Mouse (Mus musculus): ENCODE measurements around the gene Cep250.

Gene Cep250

DNA sequence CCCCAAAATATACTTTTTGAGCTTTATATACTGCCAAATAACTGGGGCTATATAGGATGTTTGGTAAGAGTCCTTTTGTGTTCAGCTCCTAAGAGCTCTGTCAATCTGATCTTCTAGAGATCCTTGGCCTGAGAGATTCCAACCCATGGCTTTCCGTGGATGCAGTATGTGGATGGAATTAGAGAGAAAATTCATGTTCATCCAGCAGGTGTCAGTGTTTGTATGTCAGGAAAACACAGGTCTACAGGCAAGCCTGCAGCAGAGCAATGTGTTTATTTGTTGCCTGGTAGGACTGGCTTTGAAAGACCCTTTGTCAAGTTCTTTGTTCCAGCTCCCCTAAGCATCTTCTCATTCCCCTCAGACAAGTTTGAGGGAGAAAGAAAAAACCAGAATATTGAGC is 6.7 kb downstream of the Cep250 start:
- peak; percentile 67 for DNase-seq (ENCODE audit: low read depth)

DNA sequence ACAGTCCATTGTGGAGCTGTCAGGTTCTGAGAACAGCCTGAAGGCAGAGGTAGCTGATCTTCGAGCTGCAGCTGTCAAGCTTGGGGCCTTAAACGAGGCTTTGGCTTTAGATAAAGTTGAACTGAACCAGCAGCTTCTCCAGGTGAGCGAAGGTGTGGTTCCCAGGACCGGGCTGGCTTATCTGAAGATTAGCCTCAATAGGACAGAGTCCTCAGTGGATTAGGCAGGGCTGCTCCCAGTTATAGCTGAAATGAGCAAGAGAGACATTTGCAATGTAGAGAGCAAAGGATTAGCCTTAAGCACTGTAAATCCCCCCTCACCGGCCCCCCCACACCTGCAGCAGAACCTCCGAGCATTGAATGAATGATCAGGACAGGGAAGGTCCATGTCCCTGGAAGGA is 17.1 kb downstream of the Cep250 start:
- no peak for DNase-seq (ENCODE audit: low read depth)

DNA sequence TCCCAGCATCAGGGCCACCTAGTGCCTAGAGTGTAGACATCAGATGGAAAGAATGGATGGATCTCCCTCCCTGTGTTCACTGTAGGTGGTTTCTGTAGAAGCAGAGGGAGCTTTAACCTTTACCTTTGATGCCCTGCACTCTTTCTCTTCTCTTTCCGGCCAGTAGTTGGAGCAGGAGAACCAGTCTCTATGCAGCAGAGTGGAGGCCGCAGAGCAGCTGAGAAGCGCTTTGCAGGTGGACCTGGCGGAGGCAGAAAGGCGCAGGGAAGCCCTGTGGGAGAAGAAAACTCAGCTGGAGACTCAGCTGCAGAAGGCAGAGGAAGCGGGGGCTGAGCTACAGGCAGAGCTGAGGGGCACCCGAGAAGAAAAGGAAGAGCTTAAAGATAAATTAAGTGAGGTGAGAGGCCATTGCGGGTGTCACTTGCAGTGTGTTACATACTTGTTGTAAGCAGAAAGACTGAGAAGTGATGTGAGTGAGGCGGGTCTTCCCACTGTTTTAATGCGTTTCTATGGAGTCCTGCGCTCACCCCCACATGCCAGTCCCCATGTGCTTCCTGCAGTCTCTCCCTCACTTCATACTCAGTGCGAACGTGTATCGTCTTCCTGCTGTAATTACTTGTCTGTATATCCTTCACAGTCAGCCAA is 18.0 kb downstream of the Cep250 start:
- no peak for DNase-seq (ENCODE audit: low read depth)

GRCm38 (mm10) chr2:155979328-155979991 is 23.2 kb downstream of the Cep250 start:
- DNase-seq (ENCODE audit: low read depth), result peak; percentile 94

DNA sequence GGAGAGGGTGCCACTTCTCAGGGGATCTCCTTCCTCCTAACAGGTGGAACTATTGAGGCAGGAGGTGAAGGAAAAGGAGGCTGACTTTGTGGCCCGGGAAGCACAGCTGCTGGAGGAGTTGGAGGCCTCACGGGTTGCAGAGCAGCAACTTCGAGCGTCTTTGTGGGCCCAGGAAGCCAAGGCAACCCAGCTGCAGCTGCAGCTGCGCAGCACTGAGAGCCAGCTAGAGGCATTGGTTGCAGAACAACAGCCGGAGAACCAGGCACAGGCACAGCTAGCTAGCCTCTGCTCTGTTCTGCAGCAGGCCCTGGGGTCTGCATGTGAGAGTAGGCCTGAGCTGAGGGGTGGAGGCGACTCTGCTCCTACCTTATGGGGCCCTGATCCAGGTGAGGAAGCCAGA is 29.5 kb downstream of the Cep250 start:
- DNase-seq (ENCODE audit: low read depth), result no peak

DNA sequence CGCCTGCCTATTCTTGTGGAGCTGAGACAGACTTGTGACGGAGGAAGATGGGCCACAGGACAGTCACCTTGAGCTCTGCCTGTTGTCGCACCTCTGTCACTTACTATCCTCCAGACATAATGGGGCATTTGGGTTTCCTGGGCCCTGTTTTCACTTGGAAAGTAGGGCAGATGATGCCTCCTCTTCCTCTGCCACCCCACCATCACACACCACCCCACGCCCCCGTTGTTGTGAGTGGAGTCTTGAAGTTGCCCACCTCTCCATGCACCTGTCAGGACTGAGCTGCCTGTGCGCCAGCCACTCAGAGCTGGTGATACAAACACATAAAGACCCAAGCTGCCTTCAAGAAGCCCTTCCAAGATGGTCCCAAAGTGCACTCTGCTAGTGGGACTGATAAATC is 30.9 kb downstream of the Cep250 start:
- DNase-seq (ENCODE audit: low read depth), result no peak

DNA sequence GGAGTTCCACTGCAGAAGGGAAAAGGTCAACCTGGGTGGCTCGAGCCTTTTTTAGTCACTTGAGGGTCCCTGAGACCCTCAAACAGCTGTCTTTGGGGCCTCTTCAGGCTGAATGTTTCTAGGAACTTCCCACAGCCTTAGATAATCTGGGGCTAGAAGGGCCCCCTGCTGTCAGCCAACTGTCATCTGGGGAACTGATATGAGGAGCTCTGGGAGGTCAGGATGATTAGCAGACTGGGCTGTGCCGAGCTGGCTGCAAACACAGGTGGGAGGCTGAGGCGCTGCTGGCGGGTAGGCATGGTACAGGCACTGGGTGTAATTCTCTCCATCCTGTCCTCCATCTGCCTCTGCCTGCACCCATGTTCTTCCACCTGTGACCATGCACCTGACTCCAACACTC is 32.8 kb downstream of the Cep250 start:
- DNase-seq (ENCODE audit: low read depth), result no peak

DNA sequence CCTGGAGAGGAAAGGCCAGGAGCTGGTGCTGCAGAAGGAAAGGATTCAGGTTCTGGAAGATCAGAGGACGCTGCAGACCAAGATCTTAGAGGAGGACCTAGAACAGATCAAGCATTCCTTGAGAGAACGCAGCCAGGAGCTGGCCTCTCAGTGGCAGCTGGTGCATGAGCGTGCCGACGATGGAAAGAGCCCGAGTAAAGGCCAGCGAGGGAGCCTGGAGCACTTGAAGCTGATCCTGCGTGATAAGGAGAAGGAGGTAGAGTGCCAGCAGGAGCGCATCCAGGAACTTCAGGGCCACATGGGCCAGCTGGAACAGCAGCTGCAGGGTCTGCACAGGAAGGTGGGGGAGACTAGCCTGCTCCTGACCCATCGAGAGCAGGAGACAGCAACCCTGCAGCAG is 34.9 kb downstream of the Cep250 start:
- DNase-seq (ENCODE audit: low read depth), result no peak

DNA sequence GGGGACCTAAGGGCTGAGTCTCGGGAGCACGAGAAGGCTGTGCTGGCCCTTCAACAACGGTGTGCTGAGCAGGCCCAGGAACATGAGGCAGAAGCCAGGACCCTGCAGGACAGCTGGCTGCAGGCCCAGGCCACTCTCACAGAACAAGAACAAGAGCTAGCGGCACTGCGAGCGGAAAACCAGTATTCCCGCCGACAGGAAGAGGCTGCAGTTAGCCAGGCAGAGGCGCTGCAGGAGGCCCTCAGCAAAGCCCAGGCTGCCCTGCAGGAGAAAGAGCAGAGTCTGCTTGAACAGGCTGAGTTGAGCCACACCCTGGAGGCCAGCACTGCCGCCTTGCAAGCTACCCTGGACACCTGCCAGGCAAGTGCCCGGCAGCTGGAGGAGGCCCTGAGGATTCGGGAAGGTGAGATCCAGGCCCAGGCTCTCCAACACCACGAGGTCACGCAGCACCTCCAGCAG is 35.6 kb downstream of the Cep250 start:
- DNase-seq (ENCODE audit: low read depth), result no peak

GRCm38 (mm10) chr2:156005393-156005792 is 49.1 kb downstream of the Cep250 start:
- DNase-seq (ENCODE audit: low read depth), result peak; percentile 33

DNA sequence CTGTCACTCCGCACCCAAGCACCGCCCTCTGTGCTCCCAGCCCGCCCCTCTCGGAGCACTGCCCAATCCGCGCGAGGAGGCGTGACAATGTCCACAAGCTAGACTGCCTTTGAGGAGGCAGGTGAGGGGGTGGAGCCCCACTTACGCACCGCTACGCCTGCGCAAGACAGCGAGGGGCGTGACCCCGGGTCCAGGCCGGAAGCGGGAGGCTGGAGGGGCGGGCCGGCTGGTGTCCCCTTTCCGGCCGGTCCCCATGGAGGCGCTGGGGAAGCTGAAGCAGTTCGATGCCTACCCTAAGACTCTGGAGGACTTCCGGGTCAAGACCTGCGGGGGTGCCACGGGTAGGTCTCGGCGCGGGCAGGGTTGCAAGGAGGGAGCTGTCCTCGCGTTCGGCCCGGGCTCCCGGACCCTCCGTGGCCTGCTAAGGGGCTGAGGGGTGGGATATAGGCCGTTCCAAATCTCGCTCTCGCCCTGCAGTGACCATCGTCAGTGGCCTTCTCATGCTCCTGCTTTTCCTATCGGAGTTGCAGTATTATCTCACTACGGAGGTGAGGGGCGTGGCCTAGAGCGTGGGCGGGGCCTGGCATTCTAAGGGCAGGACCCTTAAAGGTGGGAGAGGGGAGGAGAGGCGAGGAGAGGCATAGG is 51.8 kb downstream of the Cep250 start, which contains the start of the genes 6430550D23Rik and Ergic3:
Gene 6430550D23Rik (minus strand): TSS at position 90 of the 645 bp plus-strand sequence.
Gene Ergic3 (plus strand): TSS at position 158 of the 645 bp plus-strand sequence.
- peak; percentile 98 for DNase-seq (ENCODE audit: low read depth)

DNA sequence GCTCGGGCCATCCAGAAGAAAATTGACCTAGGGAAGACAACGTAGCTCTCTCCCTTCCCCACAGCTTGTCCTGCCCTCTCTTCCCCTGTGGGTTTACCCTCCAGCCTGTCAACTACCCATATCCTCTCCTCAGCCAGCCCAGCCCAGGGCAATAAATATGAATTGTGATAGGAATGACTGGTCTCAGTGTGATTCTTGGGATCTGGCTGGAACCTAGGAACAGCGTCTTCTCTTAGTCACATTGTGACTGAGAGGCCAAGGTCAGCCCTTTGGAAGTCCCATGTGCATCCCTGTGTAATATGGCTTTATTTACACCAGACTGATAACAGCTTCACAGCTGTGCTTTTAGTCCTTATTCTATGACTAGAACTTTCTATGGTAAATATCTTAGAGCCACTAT is 61.8 kb downstream of the Cep250 start:
- DNase-seq (ENCODE audit: low read depth), result no peak

GRCm38 (mm10) chr2:156021219-156021618 is 65.0 kb downstream of the Cep250 start:
- DNase-seq (ENCODE audit: low read depth), result no peak

- DNase-seq (ENCODE audit: low read depth), result peak; percentile 10
Measured at GRCm38 (mm10) chr2:156021765-156022164, 65.5 kb downstream of the Cep250 start.

DNA sequence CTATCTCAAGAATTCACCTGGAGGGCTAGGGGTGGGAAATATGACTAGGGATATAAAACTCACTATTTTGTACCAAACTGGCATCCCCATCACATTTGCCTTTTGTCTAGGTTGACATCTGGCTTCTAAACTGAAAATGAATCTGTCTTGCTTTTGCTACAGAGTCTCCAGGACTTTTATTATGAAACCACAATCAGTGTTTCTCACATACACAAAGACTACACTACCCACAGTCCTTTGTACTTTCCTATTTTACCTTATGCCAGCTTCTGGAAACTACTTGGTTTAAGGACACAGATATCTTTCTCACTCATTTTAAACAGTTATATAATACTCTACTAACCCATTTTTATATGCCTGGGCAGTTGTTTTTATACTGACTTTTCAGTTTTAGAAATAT is 69.2 kb downstream of the Cep250 start:
- DNase-seq (ENCODE audit: low read depth), result peak; percentile 26

GRCm38 (mm10) chr2:156039390-156039789 is 83.1 kb downstream of the Cep250 start:
- no peak for DNase-seq (ENCODE audit: low read depth)

DNA sequence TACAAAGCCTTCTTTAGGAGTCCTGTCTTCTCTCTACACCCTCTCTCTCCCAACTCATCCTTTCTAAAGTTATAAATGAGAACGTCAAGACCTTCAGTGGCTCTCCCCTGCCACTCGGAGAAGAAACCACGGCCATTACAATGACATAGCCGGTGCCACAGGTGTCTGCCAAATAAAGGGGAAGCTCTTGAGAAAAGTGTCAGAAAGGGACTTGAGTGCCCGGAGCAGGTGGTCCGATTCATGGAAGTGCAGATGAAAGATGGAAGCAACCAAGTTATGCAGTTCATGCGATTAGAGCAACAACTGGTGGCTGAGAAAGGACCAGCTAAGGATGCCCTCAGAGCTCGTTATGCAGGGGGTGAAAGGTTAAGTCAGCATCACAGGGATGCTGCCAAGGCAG is 86.6 kb downstream of the Cep250 start:
- DNase-seq (ENCODE audit: low read depth), result no peak

DNA sequence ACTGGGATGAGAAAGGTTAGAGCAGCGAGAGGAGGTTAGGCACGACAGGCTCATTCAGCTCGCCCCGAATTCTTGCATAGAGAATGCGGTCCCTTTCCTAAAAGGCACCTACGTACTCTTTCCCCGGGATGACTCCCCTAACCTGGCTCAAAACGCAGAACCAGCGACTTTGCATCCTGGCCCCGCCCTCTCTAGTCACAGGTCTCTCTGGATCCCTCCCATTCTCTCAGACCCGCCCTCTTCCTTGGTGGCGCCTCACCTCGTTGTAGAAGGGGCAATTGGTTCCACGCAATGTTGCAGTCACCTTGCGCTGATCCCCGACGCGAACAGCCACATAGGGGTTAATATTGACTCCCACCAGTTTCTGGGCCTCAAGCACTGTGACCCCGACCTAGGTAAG is 91.7 kb downstream of the Cep250 start:
- no peak for DNase-seq (ENCODE audit: low read depth)

Measured in 416B (cell line).